Comparison of ENCODE assay signal across 13 mouse cellular contexts in the genomic region with DNA sequence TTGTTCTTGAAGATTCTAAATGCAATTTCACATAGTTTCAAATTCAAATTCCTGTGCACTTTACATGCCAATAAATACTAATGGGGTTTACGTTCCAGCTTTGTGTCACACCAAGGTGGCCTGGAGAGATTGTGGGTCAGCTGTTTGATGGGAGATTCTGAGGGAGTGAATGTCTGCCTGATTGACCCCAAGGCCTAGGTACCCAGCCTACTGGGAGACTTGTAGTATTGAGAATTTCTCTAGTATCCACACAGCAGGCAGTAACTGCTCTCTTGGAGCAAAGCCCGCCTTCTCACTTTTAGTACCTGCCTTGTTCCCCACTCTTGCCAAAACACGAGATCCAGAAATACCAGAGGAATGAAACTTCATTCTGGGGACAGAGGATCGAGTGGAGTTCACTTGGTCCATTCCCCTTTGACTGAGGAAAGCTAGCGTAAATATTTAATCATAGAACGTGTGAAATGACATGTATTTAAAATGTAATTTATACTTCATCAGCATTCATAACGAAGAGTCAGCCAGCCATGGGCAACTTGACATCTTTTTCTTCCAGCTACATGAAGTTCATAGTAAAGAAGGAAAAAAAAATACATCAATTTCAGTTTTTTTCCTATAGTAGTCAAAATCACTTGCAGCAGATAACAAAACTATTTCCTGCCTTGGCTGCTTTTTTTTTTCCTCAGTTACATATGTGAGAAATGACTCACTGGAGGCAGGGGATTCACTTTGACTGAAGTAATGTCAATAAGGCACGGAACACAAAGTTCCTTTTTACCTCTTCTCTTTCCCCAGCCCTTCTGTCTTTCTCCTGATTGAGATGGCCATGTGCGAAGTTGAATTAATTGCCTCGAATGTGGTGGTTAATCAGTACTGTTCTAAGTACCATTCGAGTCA. TPM values are rescaled to one million over a fixed set of nuclear protein-coding genes. Genes with fewer than 3 reads are reported as not detected.
A peak's percentile ranks its signal among the peaks of the same experiment; 100 is the strongest.
DNase-seq lines count a peak whose midpoint lies in the region; ATAC-seq and TF ChIP-seq lines count a peak whose summit lies in the region.
"Had no signal": no experiment of that assay in that cellular context is flagged by ENCODE, and none has a peak within 500 bp of the region (broad histone marks: within the 10 kb centered on the region; RNA-seq: fewer than 3 reads in every experiment).

No protein-coding gene starts in this region.

- WGBS in forebrain, embryonic 12.5 days, result 77% methylated on average over 11 of the region's 11 CpGs
- 59% methylated on average over 11 of the region's 11 CpGs for WGBS in forebrain, postnatal 0 days
- WGBS in lung, embryonic 16.5 days, result 25% methylated on average over 11 of the region's 11 CpGs

- H3K27ac ChIP-seq in forebrain, embryonic 12.5 days, result 0 out of 2 replicates have a peak overlapping the region, but pooled peaks have one; percentile 68
- no peak overlapping the region for H3K27ac ChIP-seq in forebrain, postnatal 0 days (ENCODE audit: low read depth, low read length)
- peak overlapping the region; percentile 80 for H3K27ac ChIP-seq in lung, embryonic 16.5 days (ENCODE audit: low read length)
- H3K27ac ChIP-seq: liver, embryonic 15.5 days; neural tube, embryonic 12.5 days had no signal

- ATAC-seq in forebrain, embryonic 12.5 days (ENCODE audit: low FRiP score), result no peak
- ATAC-seq in forebrain, postnatal 0 days, result no peak
- ATAC-seq in lung, embryonic 16.5 days (ENCODE audit: low read depth), result peak; percentile 18; the same call in 1 of the 2 replicates

- no peaks in the 10 kb centered on the region for H3K9me3 ChIP-seq in forebrain, embryonic 12.5 days
- H3K9me3 ChIP-seq in forebrain, postnatal 0 days (ENCODE audit: low read length), result no peaks in the 10 kb centered on the region
- no peaks in the 10 kb centered on the region for H3K9me3 ChIP-seq in lung, embryonic 16.5 days (ENCODE audit: control insufficient read depth, low read length)
- H3K9me3 ChIP-seq: liver, embryonic 15.5 days; neural tube, embryonic 12.5 days had no signal

- no peak overlapping the region for H3K4me3 ChIP-seq in forebrain, embryonic 12.5 days (replicated peaks)
- H3K4me3 ChIP-seq in forebrain, postnatal 0 days (ENCODE audit: low read depth, low read length), result no peak overlapping the region
- no peak overlapping the region for H3K4me3 ChIP-seq in lung, embryonic 16.5 days (ENCODE audit: low read length)
- H3K4me3 ChIP-seq: liver, embryonic 15.5 days; neural tube, embryonic 12.5 days had no signal

- H3K27me3 ChIP-seq in forebrain, embryonic 12.5 days, result no peaks in the 10 kb centered on the region
- H3K27me3 ChIP-seq in forebrain, postnatal 0 days (ENCODE audit: insufficient read depth, low read length), result no peaks in the 10 kb centered on the region
- no peaks in the 10 kb centered on the region for H3K27me3 ChIP-seq in lung, embryonic 16.5 days (ENCODE audit: control insufficient read depth, insufficient read depth, low read depth, low read length)
- H3K27me3 ChIP-seq: liver, embryonic 15.5 days; neural tube, embryonic 12.5 days had no signal

- H3K4me1 ChIP-seq in forebrain, embryonic 12.5 days, result peaks cover 45% of the 10 kb centered on the region
- no peaks in the 10 kb centered on the region for H3K4me1 ChIP-seq in forebrain, postnatal 0 days (ENCODE audit: insufficient read depth)
- peaks cover 64% of the 10 kb centered on the region for H3K4me1 ChIP-seq in lung, embryonic 16.5 days (replicated peaks; ENCODE audit: control insufficient read depth, insufficient read depth, low read length)

- no peak for TF ChIP-seq CTCF in forebrain, postnatal 0 days (IDR thresholded peaks at IDR 0.05; ENCODE audit: low read depth)

- H3K36me3 ChIP-seq in forebrain, embryonic 12.5 days (replicated peaks), result peaks cover 13% of the 10 kb centered on the region; the same call in 1 of the 2 replicates
- H3K36me3 ChIP-seq in forebrain, postnatal 0 days (ENCODE audit: insufficient read depth), result no peaks in the 10 kb centered on the region
- no peaks in the 10 kb centered on the region for H3K36me3 ChIP-seq in lung, embryonic 16.5 days (ENCODE audit: control insufficient read depth, insufficient read depth, low read length)
- H3K36me3 ChIP-seq: liver, embryonic 15.5 days; neural tube, embryonic 12.5 days had no signal

- no peak overlapping the region for H3K4me2 ChIP-seq in forebrain, embryonic 12.5 days
- H3K4me2 ChIP-seq in forebrain, postnatal 0 days (ENCODE audit: low read depth), result no peak overlapping the region
- H3K4me2 ChIP-seq in lung, embryonic 16.5 days (ENCODE audit: low read depth, low read length), result peak overlapping the region; percentile 25
- H3K4me2 ChIP-seq: liver, embryonic 15.5 days; neural tube, embryonic 12.5 days had no signal

- H3K9ac ChIP-seq in forebrain, embryonic 12.5 days, result no peak overlapping the region; the same call in 1 of the 2 replicates
- H3K9ac ChIP-seq in forebrain, postnatal 0 days, result no peak overlapping the region
- H3K9ac ChIP-seq in lung, embryonic 16.5 days (ENCODE audit: low read length), result no peak overlapping the region
- H3K9ac ChIP-seq: liver, embryonic 15.5 days; neural tube, embryonic 12.5 days had no signal

- no peak for DNase-seq in forebrain, postnatal 0 days
- DNase-seq in lung, postnatal 14 days, result no peak
- peak; percentile 85 for DNase-seq in kidney, adult 9 months
- peak; percentile 19 for DNase-seq in naive thymus-derived CD4-positive, alpha-beta T cell, adult 2 months (ENCODE audit: low read depth)
- no peak for DNase-seq in cerebellum, adult 18-20 months
- no peak for DNase-seq in thymus, postnatal 0 days (ENCODE audit: low spot score)
- DNase-seq: B cell, adult 2 months; cerebellum, adult 8-10 months; spleen, adult 18-20 months had no signal

RNA-seq across cellular contexts. Expression of a gene that starts 52.0 kb away (rescaled TPM):
- polyA plus RNA-seq in forebrain, embryonic 12.5 days (2016; fragmentation: Nextera tagmentation; extraction: Ambion mirVana), result 30.2 and 31.3 TPM in 2 replicates
- 28.5 and 35.4 TPM in 2 replicates for total RNA-seq in forebrain, postnatal 0 days (2014; rRNA removed)
- polyA plus RNA-seq in forebrain, postnatal 0 days (2015; fragmentation: Nextera tagmentation; extraction: Ambion mirVana), result 18.3 and 27.3 TPM in 2 replicates
- 17.8 and 18.7 TPM in 2 replicates for polyA plus RNA-seq in lung, embryonic 16.5 days (2015; fragmentation: Nextera tagmentation; extraction: Ambion mirVana)
- polyA plus RNA-seq in thymus, postnatal 0 days (2015; fragmentation: Nextera tagmentation; extraction: Ambion mirVana), result 6.0 and 6.5 TPM in 2 replicates

Comparison
In these comparisons a context has a peak if more than half of its experiments do, and no peak if none do; other contexts are left out.
1. DNase-seq: peak in kidney, adult 9 months (single experiment) and naive thymus-derived CD4-positive, alpha-beta T cell, adult 2 months (single experiment); none in forebrain, postnatal 0 days (single experiment), lung, postnatal 14 days (single experiment), cerebellum, adult 18-20 months (0 of 2) and thymus, postnatal 0 days (single experiment).